Mouse (Mus musculus) midbrain, embryonic 11.5 days (tissue): Measurements from ENCODE around the gene Prss57. TPM values are rescaled to one million over a fixed set of nuclear protein-coding genes. Genes with fewer than 3 reads are reported as not detected.

ENCODE experiments used
- ATAC-seq: fragments of 200-750 bp; cut with Nextera tagmentation; 2 replicates; pipeline ENCODE4 v1.8.0; 2017; ENCODE audit warnings: moderate TSS enrichment, moderate library complexity; ENCODE audit not compliant: low FRiP score
- DNase-seq: peaks from one replicate; pipeline ENCODE4 v3.0.0; 2015; ENCODE audit warnings: low spot score; ENCODE audit errors: missing footprints
- H3K27ac ChIP-seq: fragments of 300-500 bp; sonication (generic); 2 replicates; pipeline ENCODE4 v1.5.1; 2014; ENCODE audit warnings: low read depth, low read length
- H3K27me3 ChIP-seq: fragments of 300-500 bp; sonication (generic); 2 replicates; pipeline ENCODE4 v1.6.1; 2014; ENCODE audit warnings: mild to moderate bottlenecking, low read length, moderate library complexity, mixed read lengths; ENCODE audit not compliant: control insufficient read depth, insufficient read depth
- H3K36me3 ChIP-seq: fragments of 300-500 bp; sonication (generic); 2 replicates; pipeline ENCODE4 v1.6.1; 2014; ENCODE audit warnings: mild to moderate bottlenecking, low read length, moderate library complexity, mixed read lengths; ENCODE audit not compliant: control insufficient read depth, insufficient read depth
- H3K4me1 ChIP-seq: fragments of 300-500 bp; sonication (generic); 2 replicates; pipeline ENCODE4 v1.6.1; 2014; ENCODE audit warnings: low read length; ENCODE audit not compliant: control insufficient read depth, insufficient read depth
- H3K4me2 ChIP-seq: fragments of 300-500 bp; sonication (generic); 2 replicates; pipeline ENCODE4 v1.6.1; 2014; ENCODE audit warnings: mild to moderate bottlenecking, moderate library complexity
- H3K4me3 ChIP-seq: fragments of 300-500 bp; sonication (generic); 2 replicates; pipeline ENCODE4 v1.5.1; 2014; ENCODE audit warnings: low read depth, low read length
- H3K9ac ChIP-seq: fragments of 300-500 bp; sonication (generic); 2 replicates; pipeline ENCODE4 v1.6.1; 2014; ENCODE audit warnings: low read length
- H3K9me3 ChIP-seq: fragments of 300-500 bp; sonication (generic); 2 replicates; pipeline ENCODE4 v1.6.1; 2016; ENCODE audit warnings: low read length; ENCODE audit not compliant: control insufficient read depth
- WGBS: fragments of 180-500 bp; shearing (Covaris S2); extraction: QIAGEN DNeasy Blood & Tissue Kit; methylation state at CpG from one replicate; pipeline ENCODE4 v1.1.7; 2014; 5-methylcytosine and 5-hydroxymethylcytosine counted together
- polyA plus RNA-seq: library from polyadenylated mRNA; unstranded; fragments of >200 nt; fragmentation: Nextera tagmentation; extraction: Ambion mirVana; gene quantifications from 2 replicates; pipeline ENCODE4 v1.2.1, GENCODE M21; 2014

Prss57 gene
- polyA plus RNA-seq, 1 experiment from 2014 or later: 0.10 TPM

GRCm38 (mm10) chr10:79814271-79814842 is 23.6 kb upstream of the Prss57 start:
- no peaks in the 10 kb centered on the region for H3K9me3 ChIP-seq
- no peak overlapping the region for H3K9ac ChIP-seq
- H3K4me1 ChIP-seq: no peaks in the 10 kb centered on the region
- H3K27ac ChIP-seq: no peak overlapping the region
- no peaks in the 10 kb centered on the region for H3K27me3 ChIP-seq
- 83% methylated on average over 5 of the region's 5 CpGs for WGBS
- DNase-seq (no peak), ATAC-seq (no peak)
- H3K4me3 ChIP-seq: no peak overlapping the region
- peaks cover 18% of the 10 kb centered on the region for H3K36me3 ChIP-seq
- H3K4me2 ChIP-seq: no peak overlapping the region

- Histone ChIP-seq H3K4me2 (no peak overlapping the region), H3K4me1 (no peaks in the 10 kb centered on the region), H3K36me3 (peaks cover 16% of the 10 kb centered on the region), H3K27ac (0 out of 2 replicates have a peak overlapping the region, but pooled peaks have one; percentile 20), H3K9ac (no peak overlapping the region), H3K4me3 (no peak overlapping the region), H3K27me3 (no peaks in the 10 kb centered on the region), H3K9me3 (no peaks in the 10 kb centered on the region)
- peak; percentile 99 for DNase-seq
- ATAC-seq: peak; percentile 64
- WGBS: 26% methylated on average over 15 of the region's 15 CpGs
Measured at GRCm38 (mm10) chr10:79811736-79812637, 21.2 kb upstream of the Prss57 start.

- H3K27ac ChIP-seq: no peak overlapping the region
- H3K4me3 ChIP-seq: no peak overlapping the region
- no peak for ATAC-seq
- no peak overlapping the region for H3K9ac ChIP-seq
- no peak overlapping the region for H3K4me2 ChIP-seq
- H3K27me3 ChIP-seq: no peaks in the 10 kb centered on the region
- H3K36me3 ChIP-seq: peaks cover 12% of the 10 kb centered on the region
- WGBS: 91% methylated on average over 11 of the region's 11 CpGs
- DNase-seq: no peak
- no peaks in the 10 kb centered on the region for H3K9me3 ChIP-seq
- peaks cover 15% of the 10 kb centered on the region for H3K4me1 ChIP-seq
Measured at GRCm38 (mm10) chr10:79808728-79809127, 18.0 kb upstream of the Prss57 start.

- H3K4me2 ChIP-seq: no peak overlapping the region
- no peak overlapping the region for H3K4me3 ChIP-seq
- H3K4me1 ChIP-seq: peaks cover 23% of the 10 kb centered on the region
- ATAC-seq: no peak
- no peak for DNase-seq
- no peaks in the 10 kb centered on the region for H3K9me3 ChIP-seq
- peak overlapping the region; percentile 51; the same call in 1 of the 2 replicates for H3K27ac ChIP-seq
- no peaks in the 10 kb centered on the region for H3K27me3 ChIP-seq
- no peak overlapping the region for H3K9ac ChIP-seq
- H3K36me3 ChIP-seq: peaks cover 11% of the 10 kb centered on the region
- WGBS: 77% methylated on average over 11 of the region's 11 CpGs
Measured at GRCm38 (mm10) chr10:79807826-79808225, 17.1 kb upstream of the Prss57 start.

GRCm38 (mm10) chr10:79806972-79807371 is 16.2 kb upstream of the Prss57 start:
- Histone ChIP-seq H3K27ac (no peak overlapping the region), H3K9ac (no peak overlapping the region), H3K9me3 (no peaks in the 10 kb centered on the region), H3K4me1 (peaks cover 32% of the 10 kb centered on the region), H3K4me3 (no peak overlapping the region), H3K36me3 (peaks cover 11% of the 10 kb centered on the region), H3K4me2 (no peak overlapping the region), H3K27me3 (no peaks in the 10 kb centered on the region)
- WGBS: 84% methylated on average over 10 of the region's 10 CpGs
- DNase-seq: no peak
- ATAC-seq: no peak

- H3K27ac ChIP-seq: no peak overlapping the region
- H3K4me3 ChIP-seq: no peak overlapping the region
- 90% methylated on average over 9 of the region's 9 CpGs for WGBS
- no peak overlapping the region for H3K9ac ChIP-seq
- peaks cover 11% of the 10 kb centered on the region for H3K36me3 ChIP-seq
- DNase-seq (no peak), ATAC-seq (no peak)
- H3K27me3 ChIP-seq: no peaks in the 10 kb centered on the region
- no peaks in the 10 kb centered on the region for H3K9me3 ChIP-seq
- H3K4me1 ChIP-seq: peaks cover 36% of the 10 kb centered on the region
- no peak overlapping the region for H3K4me2 ChIP-seq
Measured at GRCm38 (mm10) chr10:79806331-79806730, 15.6 kb upstream of the Prss57 start.

GRCm38 (mm10) chr10:79805636-79806035 is 14.9 kb upstream of the Prss57 start:
- H3K27ac ChIP-seq: no peak overlapping the region
- H3K27me3 ChIP-seq: no peaks in the 10 kb centered on the region
- no peaks in the 10 kb centered on the region for H3K9me3 ChIP-seq
- WGBS: 83% methylated on average over 11 of the region's 11 CpGs
- no peak for ATAC-seq
- H3K36me3 ChIP-seq: peaks cover 6% of the 10 kb centered on the region; the same call in 1 of the 2 replicates
- DNase-seq: no peak
- H3K4me3 ChIP-seq: no peak overlapping the region
- H3K4me1 ChIP-seq: peaks cover 36% of the 10 kb centered on the region
- H3K4me2 ChIP-seq: no peak overlapping the region
- H3K9ac ChIP-seq: no peak overlapping the region

GRCm38 (mm10) chr10:79803716-79804323 is 13.1 kb upstream of the Prss57 start:
- ATAC-seq (peak; percentile 93), DNase-seq (peak; percentile 98)
- Histone ChIP-seq H3K27ac (peak overlapping the region; percentile 88), H3K4me3 (peak overlapping the region; percentile 16), H3K4me2 (peak overlapping the region; percentile 50), H3K9ac (peak overlapping the region; percentile 26; the same call in 1 of the 2 replicates), H3K4me1 (peaks cover 36% of the 10 kb centered on the region), H3K9me3 (no peaks in the 10 kb centered on the region), H3K36me3 (no peaks in the 10 kb centered on the region), H3K27me3 (no peaks in the 10 kb centered on the region)
- 4% methylated on average over 29 of the region's 29 CpGs for WGBS
